Mouse (Mus musculus) adrenal gland, adult 2 months (tissue): ENCODE data around the gene Rhbdf2. TPM values are rescaled to one million over a fixed set of nuclear protein-coding genes. Genes with fewer than 3 reads are reported as not detected.

Source experiments
- DNase-seq: peaks from one replicate; pipeline ENCODE4 v3.0.0; 2021
- polyA plus RNA-seq: library from polyadenylated mRNA; depleted of rRNA; stranded (reverse); fragments of >200 nt; gene quantifications from 2 replicates; pipeline ENCODE4 v1.2.3, GENCODE M21; 2012
- total RNA-seq, 2 experiments: library from RNA; stranded (reverse); gene quantifications; 2 replicates each; pipeline ENCODE4 v1.2.3; 2021

Rhbdf2 gene
- total and polyA plus RNA-seq, 3 experiments, result 8.2 to 56.8 (median 22.7) TPM

GRCm38 (mm10) chr11:116659027-116659621, 32.3 kb upstream of the Rhbdf2 start:
- no peak for DNase-seq

- DNase-seq, result no peak
Observed at GRCm38 (mm10) chr11:116658238-116658637, 31.4 kb upstream of the Rhbdf2 start.

GRCm38 (mm10) chr11:116657311-116658223, 30.7 kb upstream of the Rhbdf2 start:
- peak; percentile 96 for DNase-seq

- DNase-seq, result peak; percentile 80
Observed at GRCm38 (mm10) chr11:116656348-116657191, 29.8 kb upstream of the Rhbdf2 start.

- peak; percentile 61 for DNase-seq
Observed at GRCm38 (mm10) chr11:116654255-116654821, 27.5 kb upstream of the Rhbdf2 start, which contains the start of gene Cygb. TSS of gene Cygb (minus strand) at chr11:116654313.

GRCm38 (mm10) chr11:116653709-116654221, 26.9 kb upstream of the Rhbdf2 start:
- DNase-seq, result peak; percentile 76

- no peak for DNase-seq
Observed at GRCm38 (mm10) chr11:116653234-116653633, 26.4 kb upstream of the Rhbdf2 start, which contains the start of gene Prcd. TSS of gene Prcd (plus strand) at chr11:116653534.

GRCm38 (mm10) chr11:116652330-116653098, 25.7 kb upstream of the Rhbdf2 start:
- DNase-seq, result no peak

- no peak for DNase-seq
Observed at GRCm38 (mm10) chr11:116651339-116651738, 24.5 kb upstream of the Rhbdf2 start.

GRCm38 (mm10) chr11:116650811-116651210, 24.0 kb upstream of the Rhbdf2 start:
- no peak for DNase-seq

GRCm38 (mm10) chr11:116649711-116650337, 23.0 kb upstream of the Rhbdf2 start:
- no peak for DNase-seq

- no peak for DNase-seq
Observed at GRCm38 (mm10) chr11:116648976-116649375, 22.2 kb upstream of the Rhbdf2 start.

GRCm38 (mm10) chr11:116648213-116648921, 21.5 kb upstream of the Rhbdf2 start:
- DNase-seq, result no peak

- no peak for DNase-seq
Observed at GRCm38 (mm10) chr11:116647340-116647991, 20.6 kb upstream of the Rhbdf2 start.

- no peak for DNase-seq
Observed at GRCm38 (mm10) chr11:116646771-116647170, 20.0 kb upstream of the Rhbdf2 start.

GRCm38 (mm10) chr11:116646136-116646535, 19.3 kb upstream of the Rhbdf2 start:
- DNase-seq, result no peak

GRCm38 (mm10) chr11:116645446-116646110, 18.8 kb upstream of the Rhbdf2 start:
- no peak for DNase-seq
